Mouse (Mus musculus): ENCODE measurements around the gene Spink2. TPM values are rescaled to one million over a fixed set of nuclear protein-coding genes. Genes with fewer than 3 reads are reported as not detected.
"Not testable (repeated sequence)": the region's sequence is repeated elsewhere in the genome, so short reads cannot be mapped to it uniquely, and the experiment has no call there.

Spink2 gene
- total RNA-seq, 2 experiments from 2014 or later = 0.72 TPM; not detected in 1

DNA sequence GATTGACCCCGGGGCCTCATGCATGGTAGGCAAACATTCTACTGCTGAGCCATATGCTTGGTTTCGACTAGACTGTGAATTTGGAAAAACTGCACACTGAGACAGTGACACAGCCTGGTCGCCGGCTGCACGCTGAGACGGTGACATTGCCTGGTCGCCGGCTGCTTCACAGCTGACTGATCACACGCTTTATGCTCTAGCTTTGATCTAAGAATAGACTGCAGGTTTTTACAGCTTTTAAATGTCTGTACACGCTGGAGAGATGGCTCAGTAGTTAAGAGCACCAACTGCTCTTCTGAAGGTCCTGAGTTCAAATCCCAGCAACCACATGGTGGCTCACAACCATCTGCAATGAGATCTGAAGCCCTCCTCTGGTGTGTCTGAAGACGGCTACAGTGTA is 5.1 kb downstream of the Spink2 start:
- intact Hi-C loops (cut with DNase I; ENCODE audit: low total_unique reads) = no loop called here
- no peak for DNase-seq

DNA sequence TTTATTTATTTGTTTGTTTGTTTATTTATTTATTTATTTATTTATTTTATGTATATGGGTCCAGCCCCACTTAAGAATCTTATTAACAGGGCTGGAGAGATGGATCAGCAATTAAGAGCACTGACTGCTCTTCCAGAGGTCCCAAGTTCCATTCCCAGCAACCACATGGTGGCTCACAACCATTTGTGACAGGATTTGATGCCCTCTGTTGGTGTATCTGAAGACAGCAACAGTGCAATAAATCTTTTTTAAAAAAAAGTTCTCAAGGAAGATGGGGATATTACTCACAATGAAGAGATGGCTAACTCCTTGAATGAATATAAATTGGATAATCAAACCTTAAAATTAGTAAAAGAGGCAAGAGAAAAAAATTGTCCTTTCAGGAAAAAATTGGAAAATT is 9.0 kb downstream of the Spink2 start:
- DNase-seq = no peak
- intact Hi-C loops (cut with DNase I; ENCODE audit: low total_unique reads) = no loop called here

DNA sequence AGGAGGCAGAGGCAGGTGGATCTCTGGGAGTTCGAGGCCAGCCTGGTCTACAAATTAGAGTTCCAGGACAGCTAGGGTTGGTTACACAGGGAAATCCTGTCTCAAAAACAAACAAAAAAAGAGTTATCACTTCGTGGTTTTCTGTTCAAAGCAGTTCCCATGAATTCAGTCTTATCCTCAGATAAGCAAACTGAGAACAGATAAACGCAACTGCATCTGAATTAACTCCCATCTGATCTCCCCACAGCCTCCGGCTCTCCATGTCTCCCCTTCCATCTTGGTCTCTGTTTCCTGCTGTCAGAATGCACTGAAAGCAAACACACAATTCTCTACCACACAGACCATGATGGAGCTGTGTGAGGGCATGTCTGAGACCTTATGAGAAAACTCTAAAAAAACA is 10.6 kb downstream of the Spink2 start:
- intact Hi-C loops (cut with DNase I; ENCODE audit: low total_unique reads) = no loop called here

GRCm38 (mm10) chr5:77193951-77194350 is 17.3 kb downstream of the Spink2 start:
- intact Hi-C loops (cut with DNase I; ENCODE audit: low total_unique reads) = no loop called here
- DNase-seq = no peak

More for the DNA sequence above, 10.6 kb downstream of the Spink2 start:
- DNase-seq = no peak

- no peak for DNase-seq
- intact Hi-C loops (cut with DNase I; ENCODE audit: low total_unique reads) = no loop called here
These were observed 18.0 kb downstream of the Spink2 start for GRCm38 (mm10) chr5:77193266-77193665.

DNA sequence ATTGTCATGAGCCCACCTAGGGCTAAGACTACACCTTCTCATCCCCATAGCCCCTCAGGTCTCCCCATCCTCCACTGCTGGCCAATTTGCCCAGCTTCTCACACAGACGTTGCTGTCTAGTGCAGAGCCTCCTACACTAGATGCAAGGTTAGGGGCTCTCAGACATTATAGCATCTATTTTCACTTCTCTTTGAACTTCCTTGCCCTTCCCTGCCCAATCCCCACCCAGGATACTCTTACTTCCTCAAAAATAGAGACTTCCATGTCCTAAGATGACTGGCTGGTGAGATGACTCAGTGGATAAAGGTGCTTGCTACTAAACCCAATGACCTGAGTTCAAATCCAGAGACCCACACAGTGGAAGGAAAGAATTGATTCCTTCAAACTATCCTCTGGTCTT is 19.6 kb downstream of the Spink2 start:
- intact Hi-C loops (cut with DNase I; ENCODE audit: low total_unique reads) = no loop called here
- no peak for DNase-seq

- no peak for DNase-seq
- intact Hi-C loops (cut with DNase I; ENCODE audit: low total_unique reads) = no loop called here
These were observed 20.2 kb downstream of the Spink2 start for GRCm38 (mm10) chr5:77191106-77191505.

- no peak for DNase-seq
- intact Hi-C loops (cut with DNase I; ENCODE audit: low total_unique reads) = no loop called here
These were observed 22.5 kb downstream of the Spink2 start for GRCm38 (mm10) chr5:77188738-77189137.

DNA sequence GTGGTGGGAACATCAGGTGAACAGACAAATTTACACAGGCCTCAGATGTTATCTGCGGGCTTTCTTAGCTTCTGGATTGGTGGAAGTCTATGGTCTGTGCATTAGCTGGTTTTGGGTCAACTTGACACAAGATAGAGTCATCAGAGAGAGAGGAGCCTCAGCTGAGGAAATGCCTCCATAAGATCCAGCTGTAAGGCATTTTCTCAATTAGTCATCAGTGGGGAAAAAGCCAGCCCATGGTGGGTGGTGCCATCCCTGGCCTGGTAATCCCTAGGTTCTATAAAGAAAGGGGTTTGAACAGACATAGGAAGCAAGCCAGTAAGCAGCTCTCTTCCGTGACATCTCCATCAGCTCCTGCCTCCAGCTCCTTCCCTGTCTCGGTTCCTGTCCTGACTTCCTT is 25.9 kb downstream of the Spink2 start:
- intact Hi-C loops (cut with DNase I; ENCODE audit: low total_unique reads) = no loop called here
- DNase-seq = no peak

- DNase-seq; intact Hi-C loops (cut with DNase I; ENCODE audit: low total_unique reads): not testable (repeated sequence)
These were observed 27.4 kb downstream of the Spink2 start for GRCm38 (mm10) chr5:77183876-77184275.

DNA sequence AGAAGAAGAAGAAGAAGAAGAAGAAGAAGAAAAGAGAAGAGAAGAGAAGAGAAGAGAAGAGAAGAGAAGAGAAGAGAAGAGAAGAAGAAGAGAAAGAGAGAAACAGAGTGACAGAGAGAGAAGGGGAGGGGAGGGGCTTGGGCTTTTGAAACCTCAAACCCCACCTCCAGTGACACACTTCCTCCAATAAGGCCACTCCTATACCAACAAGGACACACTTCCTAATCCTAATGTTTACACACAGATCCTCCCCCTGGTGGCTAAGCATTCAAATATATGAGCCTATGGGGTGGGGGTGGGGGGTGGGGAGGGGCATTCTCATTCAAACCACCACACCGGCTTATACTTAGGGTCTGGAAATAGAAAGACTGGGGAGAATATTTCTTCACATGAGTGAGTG is 27.9 kb downstream of the Spink2 start:
- intact Hi-C loops (cut with DNase I; ENCODE audit: low total_unique reads) = no loop called here
- DNase-seq = no peak

DNA sequence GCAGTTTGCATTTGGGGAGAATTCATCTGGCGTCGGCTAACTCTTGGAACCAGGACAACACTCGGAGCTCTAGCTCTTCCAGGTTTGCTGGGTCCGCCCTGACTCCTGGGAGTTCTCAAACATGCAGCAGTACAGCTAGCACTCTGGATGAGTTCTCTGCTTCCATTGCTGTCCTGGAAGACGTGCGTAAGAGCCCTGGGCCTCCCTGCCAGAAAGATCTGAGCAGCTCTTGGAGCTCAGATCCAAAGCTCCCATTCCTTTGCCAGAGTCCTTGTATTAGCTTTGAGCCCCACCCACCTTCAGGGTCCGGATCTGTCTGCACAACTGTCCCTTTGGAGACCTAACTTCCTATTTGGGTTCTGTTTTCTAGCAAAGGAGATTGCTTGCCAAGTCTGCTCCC is 29.8 kb downstream of the Spink2 start:
- peak; percentile 78 for DNase-seq
- intact Hi-C loops (cut with DNase I; ENCODE audit: low total_unique reads) = no loop called here

GRCm38 (mm10) chr5:77178976-77179375 is 32.3 kb downstream of the Spink2 start:
- DNase-seq = no peak
- intact Hi-C loops (cut with DNase I; ENCODE audit: low total_unique reads) = no loop called here

GRCm38 (mm10) chr5:77178008-77178407 is 33.3 kb downstream of the Spink2 start:
- DNase-seq = peak; percentile 53
- intact Hi-C loops (cut with DNase I; ENCODE audit: low total_unique reads) = no loop called here

GRCm38 (mm10) chr5:77174779-77175178 is 36.5 kb downstream of the Spink2 start:
- DNase-seq = no peak
- intact Hi-C loops (cut with DNase I; ENCODE audit: low total_unique reads) = no loop called here

GRCm38 (mm10) chr5:77170593-77170992 is 40.7 kb downstream of the Spink2 start:
- intact Hi-C loops (cut with DNase I; ENCODE audit: low total_unique reads) = loop anchor here (2.0 kb wide), 1 partner anchor 82 kb away; no protein-coding TSS in a partner anchor
- no peak for DNase-seq

DNA sequence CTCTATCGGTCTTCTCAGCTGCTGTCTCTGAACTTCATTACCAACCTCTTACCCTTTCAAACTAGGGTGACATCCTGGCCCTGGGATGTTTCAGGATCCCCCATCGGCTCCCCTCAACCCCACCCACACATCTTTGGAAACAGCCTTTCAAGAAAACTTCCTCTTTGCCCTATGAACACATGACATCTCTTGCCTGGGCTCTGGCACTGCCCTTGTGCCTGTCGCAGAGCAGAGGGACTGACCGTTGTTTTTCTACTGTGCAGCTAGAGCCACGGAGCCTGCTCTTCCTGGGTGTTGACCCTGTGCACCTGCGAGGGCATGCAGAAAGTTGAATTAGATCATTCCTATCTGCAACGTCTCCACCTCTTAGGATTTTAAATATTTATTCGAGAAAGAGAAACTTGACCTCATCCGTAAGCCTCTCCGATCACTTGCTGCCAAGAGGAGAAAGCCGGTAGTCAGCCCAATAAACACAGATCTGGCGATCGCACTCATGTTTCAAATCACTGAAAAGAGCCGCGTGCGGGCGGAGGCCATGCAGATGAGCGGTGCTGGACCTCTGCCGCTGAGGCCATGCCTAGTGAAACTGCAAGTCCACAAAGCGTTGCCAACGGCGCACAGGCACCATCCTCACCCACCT is 43.8 kb downstream of the Spink2 start:
- intact Hi-C loops (cut with DNase I; ENCODE audit: low total_unique reads) = loop anchor here (10.0 kb wide), 1 partner anchor 163 kb away; the partner anchor contains the start of gene Arl9
- DNase-seq = peak; percentile 28

GRCm38 (mm10) chr5:77165703-77166625 is 45.3 kb downstream of the Spink2 start:
- DNase-seq = no peak
- intact Hi-C loops (cut with DNase I; ENCODE audit: low total_unique reads) = loop anchor here (10.0 kb wide), 1 partner anchor 161 kb away; the partner anchor contains the start of gene Arl9

- intact Hi-C loops (cut with DNase I; ENCODE audit: low total_unique reads) = loop anchor here (10.0 kb wide), 1 partner anchor 159 kb away; the partner anchor contains the start of gene Arl9
- DNase-seq = no peak
These were observed 47.7 kb downstream of the Spink2 start for GRCm38 (mm10) chr5:77163597-77163996.

GRCm38 (mm10) chr5:77162566-77162965 is 48.7 kb downstream of the Spink2 start:
- DNase-seq = no peak
- intact Hi-C loops (cut with DNase I; ENCODE audit: low total_unique reads) = loop anchor here (10.0 kb wide), 1 partner anchor 158 kb away; the partner anchor contains the start of gene Arl9

Data from gastrocnemius, postnatal 14 days (tissue).